Mouse (Mus musculus): Measurements from ENCODE around the gene Smox.
A peak's percentile ranks its signal among the peaks of the same experiment; 100 is the strongest.

DNA sequence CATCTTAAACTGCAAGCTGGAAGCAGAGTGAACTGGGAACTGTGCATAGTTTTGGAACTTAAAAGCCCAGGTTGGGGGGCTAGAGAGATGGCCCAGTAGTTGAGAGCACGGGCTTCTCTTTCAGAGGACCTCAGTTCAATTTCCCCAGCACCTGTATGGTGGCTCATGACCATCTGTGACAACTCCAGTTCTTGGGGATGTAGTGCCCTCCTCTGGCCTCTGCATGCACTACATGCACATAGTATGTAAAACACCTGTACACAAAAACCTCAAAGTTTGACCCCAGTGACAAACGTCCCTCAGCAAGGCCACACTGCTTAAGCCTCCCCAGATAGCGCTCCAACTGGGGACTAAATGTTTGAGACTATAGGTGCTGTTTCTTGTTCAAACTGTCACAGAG, 35.8 kb downstream of the Smox start:
- peak; percentile 53; the same call in 1 of the 2 replicates for TF ChIP-seq CTCF (IDR thresholded peaks at IDR 0.05; ENCODE audit: borderline replicate concordance, extremely low read depth, insufficient read depth, insufficient read length)
- TF ChIP-seq POLR2A (IDR thresholded peaks at IDR 0.05; ENCODE audit: borderline replicate concordance, extremely low read depth, insufficient read depth, insufficient read length, poor library complexity, severe bottlenecking) = no peak

Data from brain, embryonic 14.5 days (tissue).